Mouse (Mus musculus): Measurements from ENCODE around the gene Tmem217.

GRCm38 (mm10) chr17:29528568-29529187, 23.5 kb downstream of the Tmem217 start:
- TF ChIP-seq POLR2A (IDR thresholded peaks at IDR 0.05; ENCODE audit: control insufficient read depth, low read depth, low read length) (no peak), CTCF (IDR thresholded peaks at IDR 0.05; ENCODE audit: control insufficient read depth, insufficient read depth, insufficient replicate concordance, low read depth, low read length) (peak; percentile 44; the same call in 1 of the 2 replicates)

All from testis, adult 2 months (tissue).